Mouse (Mus musculus) C2C12 (cell line): ENCODE measurements around the gene Dctn3.
"Not testable (repeated sequence)": the region's sequence is repeated elsewhere in the genome, so short reads cannot be mapped to it uniquely, and the experiment has no call there.

Source experiments
- CEBPB ChIP-seq: IDR thresholded peaks from one replicate; pipeline ENCODE4 v1.6.1; 2011; ENCODE audit warnings: low read depth, mild to moderate bottlenecking, control low read depth, moderate library complexity
- CTCF ChIP-seq: IDR thresholded peaks from one replicate; pipeline ENCODE4 v1.5.1; 2011; ENCODE audit not compliant: control insufficient read depth, insufficient read depth, insufficient read length
- FOSL1 ChIP-seq: IDR thresholded peaks from one replicate; pipeline ENCODE4 v1.8.0; 2011; ENCODE audit warnings: mild to moderate bottlenecking, low read length; ENCODE audit not compliant: poor library complexity, insufficient read depth, severe bottlenecking
- MAX ChIP-seq: IDR thresholded peaks from one replicate; pipeline ENCODE4 v1.6.1; 2011; ENCODE audit warnings: mild to moderate bottlenecking, control low read depth
- MYOD1 ChIP-seq: IDR thresholded peaks from one replicate; pipeline ENCODE4 v1.6.1; 2011; ENCODE audit warnings: low read depth; ENCODE audit not compliant: control insufficient read depth, insufficient read length
- MYOG ChIP-seq: IDR thresholded peaks from one replicate; pipeline ENCODE4 v1.6.1; 2011; ENCODE audit not compliant: control insufficient read depth, insufficient read length; ENCODE audit errors: extremely low read depth
- USF1 ChIP-seq: IDR thresholded peaks from one replicate; pipeline ENCODE4 v1.6.1; 2011; ENCODE audit warnings: low read depth, mild to moderate bottlenecking, control low read depth, moderate library complexity

DNA sequence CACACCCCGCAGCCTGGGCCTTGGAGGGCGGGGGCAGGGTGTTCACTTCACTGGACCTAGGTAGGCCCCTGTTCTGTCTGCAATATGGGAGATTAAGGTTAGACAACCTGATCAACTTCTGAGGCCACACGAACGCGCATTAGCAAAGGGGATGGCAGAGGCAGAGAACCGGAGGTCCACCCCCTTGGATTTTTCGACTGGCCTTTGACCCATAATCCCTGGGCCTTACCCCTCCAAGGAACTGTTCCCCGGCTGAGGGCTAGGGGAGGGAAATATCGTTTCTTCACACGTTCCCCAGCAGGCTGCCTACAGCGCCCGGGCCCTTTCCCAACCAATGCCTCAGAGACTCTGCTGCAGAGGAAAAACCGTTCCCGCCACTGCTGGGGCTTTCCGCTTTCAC is 26.5 kb downstream of the Dctn3 start:
- not testable (repeated sequence) for TF ChIP-seq CTCF, CEBPB, USF1, MYOG, MAX, MYOD1, FOSL1
